Mouse (Mus musculus) MN1 (cell line): Measurements from ENCODE around the gene Zfp991.
"Not testable (repeated sequence)": the region's sequence is repeated elsewhere in the genome, so short reads cannot be mapped to it uniquely, and the experiment has no call there.

Experiments used
- DNase-seq: peaks from one replicate; pipeline ENCODE4 v3.0.0-alpha.2; 2016; ENCODE audit warnings: low spot score

The Zfp991 gene

GRCm38 (mm10) chr4:147181969-147182705, 50.3 kb downstream of the Zfp991 start:
- DNase-seq, result not testable (repeated sequence)

GRCm38 (mm10) chr4:147186824-147187223, 55.0 kb downstream of the Zfp991 start:
- not testable (repeated sequence) for DNase-seq

GRCm38 (mm10) chr4:147187283-147187965, 55.6 kb downstream of the Zfp991 start:
- DNase-seq, result not testable (repeated sequence)

- not testable (repeated sequence) for DNase-seq
Measured at GRCm38 (mm10) chr4:147195186-147195585, 63.3 kb downstream of the Zfp991 start.

- DNase-seq, result not testable (repeated sequence)
Measured at GRCm38 (mm10) chr4:147197210-147197609, 65.4 kb downstream of the Zfp991 start.

GRCm38 (mm10) chr4:147199055-147199750, 67.4 kb downstream of the Zfp991 start:
- DNase-seq, result not testable (repeated sequence)

- not testable (repeated sequence) for DNase-seq
Measured at GRCm38 (mm10) chr4:147201920-147202660, 70.3 kb downstream of the Zfp991 start.

- not testable (repeated sequence) for DNase-seq
Measured at GRCm38 (mm10) chr4:147212182-147212928, 80.5 kb downstream of the Zfp991 start.

GRCm38 (mm10) chr4:147214233-147214632, 82.4 kb downstream of the Zfp991 start:
- DNase-seq, result not testable (repeated sequence)

GRCm38 (mm10) chr4:147217676-147218075, 85.8 kb downstream of the Zfp991 start:
- DNase-seq, result not testable (repeated sequence)

GRCm38 (mm10) chr4:147219319-147220070, 87.7 kb downstream of the Zfp991 start:
- DNase-seq, result not testable (repeated sequence)

GRCm38 (mm10) chr4:147220226-147220625, 88.4 kb downstream of the Zfp991 start:
- DNase-seq, result not testable (repeated sequence)

- DNase-seq, result not testable (repeated sequence)
Measured at GRCm38 (mm10) chr4:147222021-147222420, 90.2 kb downstream of the Zfp991 start.

GRCm38 (mm10) chr4:147223778-147224435, 92.1 kb downstream of the Zfp991 start:
- DNase-seq, result not testable (repeated sequence)

GRCm38 (mm10) chr4:147225616-147226015, 93.8 kb downstream of the Zfp991 start:
- not testable (repeated sequence) for DNase-seq

- DNase-seq, result not testable (repeated sequence)
Measured at GRCm38 (mm10) chr4:147230026-147230425, 98.2 kb downstream of the Zfp991 start.
